Mouse (Mus musculus) kidney, postnatal 10 days (tissue): ENCODE data around the gene Crlf3.
"Not testable (repeated sequence)": the region's sequence is repeated elsewhere in the genome, so short reads cannot be mapped to it uniquely, and the experiment has no call there.

Experiments used
- DNase-seq: peaks from one replicate; pipeline ENCODE4 v3.0.0; 2021; ENCODE audit warnings: mixed read lengths

Gene Crlf3

GRCm38 (mm10) chr11:80066373-80066772 lies 14.4 kb downstream of the Crlf3 start:
- peak; percentile 25 for DNase-seq

GRCm38 (mm10) chr11:80062159-80062558 lies 18.6 kb downstream of the Crlf3 start:
- DNase-seq: peak; percentile 35

GRCm38 (mm10) chr11:80056141-80056540 lies 24.6 kb downstream of the Crlf3 start:
- peak; percentile 47 for DNase-seq

- no peak for DNase-seq
Observed at GRCm38 (mm10) chr11:80054659-80055058, 26.1 kb downstream of the Crlf3 start.

- no peak for DNase-seq
Observed at GRCm38 (mm10) chr11:80053171-80053570, 27.6 kb downstream of the Crlf3 start.

GRCm38 (mm10) chr11:80052456-80052855 lies 28.3 kb downstream of the Crlf3 start:
- no peak for DNase-seq

GRCm38 (mm10) chr11:80050088-80050487 lies 30.7 kb downstream of the Crlf3 start:
- no peak for DNase-seq

- DNase-seq: peak; percentile 27
Observed at GRCm38 (mm10) chr11:80046856-80047255, 33.9 kb downstream of the Crlf3 start.

- no peak for DNase-seq
Observed at GRCm38 (mm10) chr11:80043419-80043817, 37.4 kb downstream of the Crlf3 start.

- DNase-seq: peak; percentile 67
Observed at GRCm38 (mm10) chr11:80042615-80043418, 38.0 kb downstream of the Crlf3 start.

- DNase-seq: no peak
Observed at GRCm38 (mm10) chr11:80037495-80037894, 43.3 kb downstream of the Crlf3 start.

- DNase-seq: no peak
Observed at GRCm38 (mm10) chr11:80021306-80021705, 59.5 kb downstream of the Crlf3 start.

- no peak for DNase-seq
Observed at GRCm38 (mm10) chr11:80019792-80020191, 61.0 kb downstream of the Crlf3 start.

GRCm38 (mm10) chr11:80016533-80016932 lies 64.3 kb downstream of the Crlf3 start:
- DNase-seq: not testable (repeated sequence)
